Mouse (Mus musculus) testis, adult 2 months (tissue): ENCODE data around the gene Pld2. TPM values are rescaled to one million over a fixed set of nuclear protein-coding genes. Genes with fewer than 3 reads are reported as not detected.

Experiments used
- H3K27ac ChIP-seq: fragments of 200-500 bp; 2 replicates; pipeline ENCODE4 v1.5.1; 2012; ENCODE audit warnings: low read depth, low read length; ENCODE audit not compliant: control insufficient read depth, insufficient read depth
- H3K27me3 ChIP-seq: fragments of 200-500 bp; 2 replicates; pipeline ENCODE4 v1.6.1; 2012; ENCODE audit warnings: mild to moderate bottlenecking, low read length, moderate library complexity; ENCODE audit not compliant: control insufficient read depth, insufficient read depth
- H3K36me3 ChIP-seq: fragments of 200-500 bp; 2 replicates; pipeline ENCODE4 v1.6.1; 2012; ENCODE audit warnings: mild to moderate bottlenecking, low read length; ENCODE audit not compliant: control insufficient read depth, insufficient read depth
- H3K4me1 ChIP-seq: fragments of 200-500 bp; 2 replicates; pipeline ENCODE4 v1.6.1; 2012; ENCODE audit warnings: low read length; ENCODE audit not compliant: control insufficient read depth, insufficient read depth
- H3K4me3 ChIP-seq: fragments of 200-500 bp; 2 replicates; pipeline ENCODE4 v1.5.1; 2012; ENCODE audit warnings: low read depth, mild to moderate bottlenecking, low read length, moderate library complexity, mixed read lengths; ENCODE audit not compliant: control insufficient read depth
- CTCF ChIP-seq: fragments of 200-500 bp; IDR thresholded peaks from 2 replicates; pipeline ENCODE4 v1.5.1; 2012; ENCODE audit warnings: low read depth, mild to moderate bottlenecking, inconsistent platforms, low read length, moderate library complexity; ENCODE audit not compliant: control insufficient read depth, insufficient read depth, insufficient replicate concordance
- POLR2A ChIP-seq: fragments of 200-500 bp; IDR thresholded peaks from 2 replicates; pipeline ENCODE4 v1.6.1; 2012; ENCODE audit warnings: low read depth, mild to moderate bottlenecking, inconsistent platforms, low read length, moderate library complexity; ENCODE audit not compliant: control insufficient read depth
- polyA plus RNA-seq: library from polyadenylated mRNA; depleted of rRNA; stranded (reverse); fragments of >200 nt; gene quantifications from 2 replicates; pipeline ENCODE4 v1.2.3, GENCODE M21; 2012

Pld2 gene
- polyA plus RNA-seq, 1 experiment = 1.2 TPM

DNA sequence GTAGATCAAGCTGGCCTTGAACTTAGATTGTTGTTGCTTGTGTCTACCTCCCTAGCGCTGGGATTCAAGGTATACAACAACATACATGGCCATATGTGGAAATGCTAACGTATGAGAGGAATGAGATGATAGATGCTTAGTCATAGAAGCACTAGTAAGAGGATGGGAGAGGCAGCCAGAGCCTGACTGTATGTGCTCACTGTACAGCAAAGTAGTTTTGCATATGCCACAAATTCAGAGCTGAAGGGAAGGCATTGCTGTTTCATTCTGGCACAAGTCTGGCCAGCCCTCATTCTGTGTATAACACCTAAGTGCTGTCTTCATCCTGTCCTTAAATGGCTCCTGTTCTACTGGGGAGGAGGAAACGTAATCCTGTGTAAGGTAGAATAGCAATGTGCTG lies 46.4 kb downstream of the Pld2 start:
- no peak overlapping the region for H3K4me3 ChIP-seq
- TF ChIP-seq CTCF = no peak
- TF ChIP-seq POLR2A = no peak
- H3K27ac ChIP-seq = no peak overlapping the region
- H3K4me1 ChIP-seq = 0 out of 2 replicates have a peak, but pooled peaks cover 2% of the 10 kb centered on the region
- H3K36me3 ChIP-seq = no peaks in the 10 kb centered on the region
- no peaks in the 10 kb centered on the region for H3K27me3 ChIP-seq

DNA sequence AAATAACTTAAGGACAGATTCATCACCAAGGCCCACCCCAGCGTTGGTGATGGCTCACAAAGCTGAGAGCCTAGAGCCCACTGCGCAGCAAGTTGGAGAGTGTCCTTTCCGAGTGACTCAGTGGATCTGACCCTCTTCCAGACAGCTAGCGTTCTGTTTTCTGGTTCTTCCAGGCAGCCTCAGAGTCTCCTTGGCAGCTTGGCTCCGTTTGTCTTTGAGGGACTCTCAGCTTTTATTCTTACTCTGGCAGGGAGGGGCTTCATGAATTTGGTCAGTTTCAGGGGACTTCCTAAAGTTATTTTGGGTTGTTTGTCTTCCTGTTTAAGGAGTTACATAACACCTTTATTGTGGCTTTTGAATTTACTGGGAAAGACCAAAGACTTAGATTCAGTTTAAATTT lies 47.1 kb downstream of the Pld2 start:
- H3K4me3 ChIP-seq = no peak overlapping the region
- 0 out of 2 replicates have a peak, but pooled peaks cover 2% of the 10 kb centered on the region for H3K4me1 ChIP-seq
- H3K27me3 ChIP-seq = no peaks in the 10 kb centered on the region
- H3K27ac ChIP-seq = no peak overlapping the region
- no peaks in the 10 kb centered on the region for H3K36me3 ChIP-seq
- TF ChIP-seq POLR2A (no peak), CTCF (no peak)

DNA sequence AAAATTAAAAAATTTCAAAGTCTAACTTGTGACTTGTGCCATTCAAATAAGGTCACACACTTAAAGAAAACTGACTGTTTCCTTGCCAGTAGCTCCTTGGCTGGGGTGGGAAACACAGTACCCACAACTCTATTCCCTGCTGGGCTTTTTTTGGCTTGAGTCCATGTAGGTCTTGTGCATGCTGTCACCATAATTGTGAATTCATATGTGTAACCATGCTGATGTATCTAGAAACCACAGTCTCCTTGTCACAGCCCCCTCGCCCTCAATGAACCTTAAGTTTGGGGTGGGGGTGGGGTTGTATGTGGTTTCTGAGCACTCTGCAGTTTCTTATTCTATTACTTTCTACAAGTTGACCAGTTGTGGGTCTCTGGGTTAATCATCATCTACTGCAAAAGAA lies 51.9 kb downstream of the Pld2 start:
- no peak for TF ChIP-seq CTCF
- Histone ChIP-seq H3K27ac (no peak overlapping the region), H3K27me3 (no peaks in the 10 kb centered on the region), H3K36me3 (no peaks in the 10 kb centered on the region), H3K4me1 (no peaks in the 10 kb centered on the region), H3K4me3 (no peak overlapping the region)

DNA sequence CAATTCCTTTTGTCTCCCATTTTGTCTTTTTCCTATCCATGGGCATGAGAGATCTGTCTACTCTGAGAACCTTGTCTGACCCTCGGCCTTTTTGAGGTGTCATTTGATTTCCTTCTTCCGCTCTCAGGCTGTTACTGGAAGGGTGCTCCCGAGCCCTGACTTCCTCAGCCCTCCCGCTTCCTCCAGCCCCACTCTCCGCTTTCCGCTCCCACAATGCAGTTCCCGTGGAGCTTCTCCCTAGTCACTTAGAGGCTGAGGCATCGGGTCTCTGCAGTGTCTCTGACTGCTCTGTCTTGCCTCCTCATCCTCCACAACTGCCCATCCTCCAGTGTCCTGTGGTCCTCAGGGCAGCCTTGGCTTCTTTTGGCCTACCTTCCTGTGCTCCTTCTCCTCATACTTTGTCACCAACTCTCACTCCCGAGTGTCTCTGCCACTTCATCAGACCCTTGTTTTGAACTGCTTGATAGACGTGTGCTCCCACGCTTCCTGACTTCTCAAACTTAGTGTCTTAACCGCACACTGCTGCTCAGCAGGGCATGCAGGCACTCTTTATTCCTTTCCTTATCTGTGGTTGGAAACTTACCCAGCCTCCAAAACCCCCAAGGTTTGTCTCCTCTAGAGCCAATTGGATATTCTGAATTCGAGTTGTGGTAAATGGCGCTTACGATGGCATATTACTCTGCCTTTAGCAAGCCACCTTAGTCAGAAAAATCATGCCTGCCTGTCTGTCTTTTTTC lies 54.6 kb downstream of the Pld2 start:
- Histone ChIP-seq H3K4me3 (no peak overlapping the region), H3K36me3 (no peaks in the 10 kb centered on the region; the same call in 1 of the 2 replicates), H3K27me3 (no peaks in the 10 kb centered on the region), H3K4me1 (no peaks in the 10 kb centered on the region), H3K27ac (no peak overlapping the region; the same call in 1 of the 2 replicates)
- TF ChIP-seq POLR2A = no peak
- no peak for TF ChIP-seq CTCF

DNA sequence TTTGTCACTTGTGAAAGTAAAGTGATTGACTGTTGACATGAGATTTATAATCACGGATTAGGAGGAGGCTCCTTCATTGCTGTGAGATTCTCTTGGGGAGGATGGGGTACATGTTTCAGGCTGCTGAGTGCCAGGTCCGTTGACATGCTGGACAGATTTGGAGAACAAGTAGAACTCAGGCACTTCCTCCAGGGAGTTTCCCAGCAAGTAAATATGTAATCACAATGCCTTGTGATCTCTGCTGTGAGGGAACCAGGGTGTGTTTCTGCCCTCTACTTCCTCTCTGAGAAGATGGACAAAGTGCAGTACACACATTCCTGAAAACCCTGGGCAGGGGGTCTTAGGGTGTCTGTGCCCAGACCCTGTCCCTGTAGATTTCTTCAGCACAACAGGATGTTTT lies 55.8 kb downstream of the Pld2 start:
- H3K27ac ChIP-seq = no peak overlapping the region
- no peaks in the 10 kb centered on the region; the same call in 1 of the 2 replicates for H3K36me3 ChIP-seq
- H3K4me3 ChIP-seq = no peak overlapping the region
- TF ChIP-seq CTCF (no peak), POLR2A (no peak)
- H3K4me1 ChIP-seq = no peaks in the 10 kb centered on the region
- no peaks in the 10 kb centered on the region for H3K27me3 ChIP-seq

DNA sequence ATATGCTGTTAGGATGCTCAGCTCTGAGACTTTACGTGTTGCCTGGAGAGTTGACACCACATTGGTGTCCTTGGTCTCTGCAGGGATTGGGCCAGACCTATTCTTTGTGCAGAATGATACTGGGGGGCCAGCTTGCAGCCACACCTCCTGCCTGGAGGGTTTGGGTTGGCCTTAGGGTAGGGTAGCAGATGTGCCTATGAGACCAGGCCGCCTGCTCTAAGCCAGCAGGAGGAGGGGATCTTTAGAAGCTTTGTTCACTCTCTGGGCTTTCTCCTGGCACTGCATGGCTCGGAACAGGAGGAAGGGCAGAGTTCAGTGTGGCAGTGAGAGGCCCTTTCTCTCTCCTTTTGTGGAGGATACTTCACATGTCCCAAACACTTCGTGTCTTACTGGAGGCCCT lies 56.2 kb downstream of the Pld2 start:
- Histone ChIP-seq H3K4me3 (no peak overlapping the region), H3K36me3 (no peaks in the 10 kb centered on the region; the same call in 1 of the 2 replicates), H3K27me3 (no peaks in the 10 kb centered on the region), H3K4me1 (no peaks in the 10 kb centered on the region), H3K27ac (peak overlapping the region; percentile 6; the same call in 1 of the 2 replicates)
- no peak for TF ChIP-seq CTCF
- no peak for TF ChIP-seq POLR2A

DNA sequence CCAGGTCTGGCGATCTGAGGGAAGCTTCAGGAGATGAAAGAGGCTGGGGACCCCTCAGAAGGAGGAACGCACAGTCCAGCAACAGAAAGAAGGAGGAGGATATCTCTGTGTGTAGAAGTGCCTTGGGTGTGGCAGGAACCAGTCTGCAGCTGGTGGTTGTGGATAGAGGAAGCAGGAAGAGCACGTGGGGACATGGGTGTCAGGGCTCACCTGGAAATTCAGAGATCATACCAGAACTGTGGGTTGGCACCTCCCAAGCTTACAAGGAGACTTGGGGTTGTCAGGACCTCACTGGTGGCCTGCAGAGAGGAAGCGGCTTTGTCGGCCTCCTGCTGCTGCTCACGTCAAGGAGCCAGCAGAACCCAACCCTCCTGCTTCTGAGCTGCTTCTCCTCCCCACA lies 57.4 kb downstream of the Pld2 start:
- no peak overlapping the region for H3K27ac ChIP-seq
- TF ChIP-seq CTCF (no peak), POLR2A (no peak)
- no peaks in the 10 kb centered on the region for H3K27me3 ChIP-seq
- H3K36me3 ChIP-seq = no peaks in the 10 kb centered on the region; the same call in 1 of the 2 replicates
- no peaks in the 10 kb centered on the region for H3K4me1 ChIP-seq
- H3K4me3 ChIP-seq = no peak overlapping the region
